Mouse (Mus musculus): ENCODE results near the gene Lrrc34. TPM values are rescaled to one million over a fixed set of nuclear protein-coding genes. Genes with fewer than 3 reads are reported as not detected.

Gene Lrrc34
- polyA plus RNA-seq (2015; fragmentation: Nextera tagmentation; extraction: Ambion mirVana): 1.8 and 2.4 TPM in 2 replicates

DNA sequence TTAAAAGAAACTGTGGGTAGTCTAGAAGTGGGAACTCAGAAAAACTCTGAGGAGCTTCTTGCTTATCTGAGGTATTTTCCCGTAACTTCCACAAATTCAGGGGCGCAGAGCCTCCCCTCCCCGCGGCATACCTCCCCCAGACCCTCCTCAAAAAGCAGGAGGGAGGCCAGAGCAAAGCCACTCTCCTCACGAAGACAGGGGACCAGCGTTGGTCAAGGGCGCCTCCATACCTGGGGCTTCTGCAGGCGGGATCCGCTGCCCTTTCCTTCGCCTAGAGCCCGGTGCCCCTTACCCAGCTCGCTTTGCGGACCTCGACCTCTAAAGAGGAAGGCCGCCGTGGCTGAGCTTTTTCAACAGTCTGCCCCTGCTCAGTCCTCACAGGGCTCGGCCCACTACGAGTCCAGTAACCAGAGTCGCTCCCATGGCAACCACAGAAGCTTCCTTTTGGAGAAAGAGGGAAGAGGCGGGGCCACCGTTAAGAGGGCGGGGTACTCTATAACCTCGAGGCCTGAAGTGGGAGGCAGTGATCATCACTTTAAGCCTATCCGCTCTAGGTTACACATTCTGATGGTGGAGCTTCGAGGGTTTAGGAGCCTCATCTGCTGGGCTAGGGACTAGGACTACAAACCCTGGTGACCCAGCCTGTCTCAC, at the start of gene Lrrc34:
Gene Lrrc34 (minus strand): TSS at position 430 of the 651 bp plus-strand sequence.
- Histone ChIP-seq H3K27ac (no peak within 1 kb of the TSS), H3K9me3 (no peaks in the 10 kb centered on the region), H3K36me3 (no peaks in the 10 kb centered on the region), H3K4me2 (peak within 1 kb of the TSS; percentile 62), H3K4me1 (replicated peaks) (peaks cover 17% of the 10 kb centered on the region), H3K27me3 (peaks cover 47% of the 10 kb centered on the region), H3K9ac (peak within 1 kb of the TSS; percentile 63), H3K4me3 (peak within 1 kb of the TSS; percentile 40)
- peak; percentile 86 for ATAC-seq (ENCODE audit: low FRiP score)
- WGBS: 2% methylated on average over 25 of the region's 25 CpGs

DNA sequence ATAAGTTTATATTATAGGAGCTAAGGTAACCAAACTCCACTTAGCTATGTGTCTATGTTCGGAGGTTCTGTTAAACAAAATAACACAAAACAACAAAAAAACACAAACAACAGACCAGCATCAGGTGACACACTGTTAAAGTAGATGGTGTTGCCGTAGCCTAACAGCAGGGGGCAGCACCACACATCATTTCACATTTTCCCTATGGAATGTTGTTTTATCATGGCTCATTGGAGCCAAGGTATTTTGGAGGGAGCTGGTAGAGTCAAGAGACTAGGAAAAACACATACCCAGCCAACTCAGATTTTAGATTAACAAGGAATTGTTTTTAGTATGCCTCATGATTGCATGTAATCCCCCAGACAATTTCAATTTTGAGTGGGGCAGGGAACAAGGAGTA, 48.7 kb upstream of the Lrrc34 start:
- ATAC-seq (ENCODE audit: low FRiP score): no peak
- no peak overlapping the region for H3K27ac ChIP-seq
- 15% methylated on average over 2 of the region's 2 CpGs for whole genome bisulfite sequencing
- no peaks in the 10 kb centered on the region for H3K4me1 ChIP-seq (replicated peaks)
- no peaks in the 10 kb centered on the region for H3K36me3 ChIP-seq
- no peak overlapping the region for H3K9ac ChIP-seq
- no peak overlapping the region for H3K4me3 ChIP-seq
- H3K27me3 ChIP-seq: no peaks in the 10 kb centered on the region
- H3K4me2 ChIP-seq: no peak overlapping the region
- H3K9me3 ChIP-seq: no peaks in the 10 kb centered on the region

DNA sequence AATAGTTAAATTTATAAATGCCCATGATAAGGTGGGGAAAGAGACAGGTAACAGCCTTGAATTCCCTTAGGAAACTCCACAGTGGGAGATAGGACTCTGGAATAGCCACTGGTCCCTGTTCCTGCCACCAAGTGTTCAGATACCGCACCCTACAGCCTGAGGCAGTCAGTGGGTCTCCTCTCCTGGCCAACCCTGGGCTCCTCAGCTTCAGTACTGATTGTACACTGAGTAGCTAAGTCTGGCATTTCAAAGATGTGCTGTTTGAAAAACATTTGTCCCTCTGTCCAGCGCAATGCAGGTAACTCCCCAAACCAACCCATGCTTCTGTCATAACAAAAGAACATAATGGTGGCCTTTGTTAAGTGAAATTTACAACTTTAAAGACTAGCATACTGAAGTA, 48.0 kb upstream of the Lrrc34 start:
- no peaks in the 10 kb centered on the region for H3K9me3 ChIP-seq
- no peak overlapping the region for H3K27ac ChIP-seq
- no peaks in the 10 kb centered on the region for H3K27me3 ChIP-seq
- H3K4me1 ChIP-seq (replicated peaks): no peaks in the 10 kb centered on the region
- H3K4me2 ChIP-seq: no peak overlapping the region
- 100% methylated on average over 2 of the region's 2 CpGs for WGBS
- no peaks in the 10 kb centered on the region for H3K36me3 ChIP-seq
- no peak for ATAC-seq (ENCODE audit: low FRiP score)
- H3K9ac ChIP-seq: no peak overlapping the region
- no peak overlapping the region for H3K4me3 ChIP-seq

DNA sequence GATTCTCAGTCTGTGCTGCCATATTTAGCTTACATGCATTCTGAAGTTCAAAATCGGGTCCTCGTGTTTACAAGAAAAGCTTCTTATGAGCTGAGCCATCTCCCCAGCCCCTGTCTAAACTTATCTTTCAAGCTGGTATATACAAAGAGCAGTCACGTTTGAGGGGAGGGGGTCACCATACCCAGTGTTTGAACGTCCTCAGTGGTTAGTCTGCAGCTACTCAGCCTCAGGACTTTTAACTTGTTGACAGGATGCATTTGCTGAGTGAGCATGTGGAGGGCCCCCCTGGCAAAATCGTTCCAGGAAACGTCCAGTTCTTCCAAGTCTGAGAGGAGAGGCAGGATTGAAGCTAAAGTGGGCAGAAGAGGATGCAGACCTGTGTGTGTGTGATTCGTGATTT, 43.3 kb upstream of the Lrrc34 start:
- no peak for ATAC-seq (ENCODE audit: low FRiP score)
- 80% methylated on average over 7 of the region's 7 CpGs for WGBS
- H3K4me1 ChIP-seq (replicated peaks): no peaks in the 10 kb centered on the region
- H3K27me3 ChIP-seq: no peaks in the 10 kb centered on the region
- H3K9ac ChIP-seq: no peak overlapping the region
- no peak overlapping the region for H3K4me2 ChIP-seq
- H3K36me3 ChIP-seq: no peaks in the 10 kb centered on the region
- no peak overlapping the region for H3K4me3 ChIP-seq
- no peaks in the 10 kb centered on the region for H3K9me3 ChIP-seq
- H3K27ac ChIP-seq: no peak overlapping the region

DNA sequence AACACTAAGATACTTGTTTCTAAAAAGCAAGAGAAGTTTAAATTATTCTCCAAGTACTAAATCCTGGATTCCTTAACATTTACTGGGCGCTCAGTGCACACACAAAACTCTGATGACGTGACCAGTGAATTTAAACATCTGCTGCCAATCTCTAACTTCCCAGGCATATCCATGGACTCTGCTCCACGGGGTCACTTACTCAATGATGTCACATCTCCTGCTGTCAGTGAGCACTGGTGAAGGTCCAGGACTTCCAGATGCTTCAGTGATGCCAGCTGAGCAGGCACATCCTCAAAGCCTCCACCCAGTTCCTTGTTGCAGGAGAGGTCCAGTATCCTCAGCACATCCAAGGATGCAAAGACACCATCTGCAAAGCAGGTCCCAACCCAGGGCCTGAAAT, 39.5 kb upstream of the Lrrc34 start:
- no peak for ATAC-seq (ENCODE audit: low FRiP score)
- Histone ChIP-seq H3K4me2 (no peak overlapping the region), H3K9me3 (no peaks in the 10 kb centered on the region), H3K4me3 (no peak overlapping the region), H3K36me3 (no peaks in the 10 kb centered on the region), H3K4me1 (replicated peaks) (no peaks in the 10 kb centered on the region), H3K27ac (no peak overlapping the region), H3K27me3 (no peaks in the 10 kb centered on the region), H3K9ac (no peak overlapping the region)
- 86% methylated on average over 3 of the region's 3 CpGs for WGBS

DNA sequence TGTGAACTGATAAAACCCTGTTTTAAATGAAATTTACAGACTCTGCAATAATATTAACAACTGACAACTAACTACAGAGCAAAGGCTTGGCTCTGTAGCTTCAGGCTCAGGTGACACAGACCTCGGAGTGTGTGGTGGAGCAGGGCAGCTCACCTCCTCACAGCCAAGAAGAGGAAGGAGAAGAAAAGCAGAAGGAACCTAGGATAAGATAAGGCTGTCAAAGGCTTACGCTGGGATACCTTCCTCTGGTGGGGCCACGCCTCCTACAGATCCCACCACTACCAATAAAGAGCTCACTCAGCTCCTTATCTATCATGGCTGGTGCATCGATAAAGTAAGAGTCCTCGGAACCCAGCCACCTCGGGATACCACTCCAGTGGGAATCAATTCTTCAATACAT, 35.5 kb upstream of the Lrrc34 start:
- ATAC-seq (ENCODE audit: low FRiP score): no peak

DNA sequence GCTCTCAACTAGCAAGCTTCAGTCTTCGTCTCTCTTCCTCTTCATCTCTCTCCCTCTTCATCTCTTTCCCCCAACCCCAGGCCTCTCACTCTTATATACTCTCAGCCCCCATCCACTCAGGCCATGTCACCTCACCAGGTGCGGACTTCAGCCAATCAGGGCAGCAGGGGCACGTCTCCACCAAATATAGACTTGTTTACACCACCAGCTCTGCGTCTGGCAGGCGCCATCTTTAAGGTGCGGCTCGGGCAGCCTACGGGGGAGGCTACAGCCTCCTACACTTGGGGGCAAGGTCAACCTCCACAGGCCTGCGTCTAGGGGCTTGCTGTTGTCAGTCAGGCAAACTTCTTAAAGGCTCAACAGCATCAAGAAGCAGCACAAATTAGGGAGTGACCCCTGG, 10.8 kb upstream of the Lrrc34 start:
- H3K27me3 ChIP-seq: no peaks in the 10 kb centered on the region
- no peak overlapping the region for H3K9ac ChIP-seq
- no peak for ATAC-seq (ENCODE audit: low FRiP score)
- H3K4me3 ChIP-seq: no peak overlapping the region
- no peaks in the 10 kb centered on the region for H3K4me1 ChIP-seq (replicated peaks)
- 88% methylated on average over 9 of the region's 9 CpGs for WGBS
- H3K27ac ChIP-seq: no peak overlapping the region
- H3K4me2 ChIP-seq: no peak overlapping the region
- H3K36me3 ChIP-seq: no peaks in the 10 kb centered on the region
- H3K9me3 ChIP-seq: no peaks in the 10 kb centered on the region

More for the DNA sequence above, 35.5 kb upstream of the Lrrc34 start:
- Histone ChIP-seq H3K27me3 (no peaks in the 10 kb centered on the region), H3K36me3 (no peaks in the 10 kb centered on the region), H3K4me2 (no peak overlapping the region), H3K4me3 (no peak overlapping the region), H3K9ac (no peak overlapping the region), H3K27ac (no peak overlapping the region), H3K4me1 (replicated peaks) (no peaks in the 10 kb centered on the region), H3K9me3 (no peaks in the 10 kb centered on the region)
- WGBS: 83% methylated on average over 6 of the region's 6 CpGs

DNA sequence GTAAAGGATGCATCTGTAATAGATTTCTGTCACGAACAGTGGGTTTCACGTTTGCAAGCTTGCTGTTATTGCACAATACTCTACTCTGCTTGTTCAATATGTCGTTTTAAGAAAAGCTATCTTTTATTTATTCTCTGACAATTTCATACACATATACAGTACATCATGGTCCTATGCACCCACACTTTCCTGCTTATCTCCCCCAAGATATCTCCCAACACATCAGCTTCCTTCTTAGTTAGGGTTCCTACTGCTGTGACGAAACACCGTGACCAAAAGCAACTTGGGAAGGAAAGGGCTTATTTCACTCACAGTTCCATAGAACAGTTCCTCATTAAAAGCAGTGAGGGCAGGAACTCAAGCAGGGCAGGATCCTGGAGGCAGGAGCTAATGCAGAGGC, 8.3 kb upstream of the Lrrc34 start:
- H3K27ac ChIP-seq: no peak overlapping the region
- H3K27me3 ChIP-seq: peaks cover 10% of the 10 kb centered on the region
- H3K4me3 ChIP-seq: no peak overlapping the region
- WGBS: 92% methylated on average over 5 of the region's 5 CpGs
- no peaks in the 10 kb centered on the region for H3K9me3 ChIP-seq
- 0 out of 2 replicates have a peak, but pooled peaks cover under 1% of the 10 kb centered on the region for H3K4me1 ChIP-seq (replicated peaks)
- H3K36me3 ChIP-seq: no peaks in the 10 kb centered on the region
- no peak overlapping the region for H3K4me2 ChIP-seq
- H3K9ac ChIP-seq: no peak overlapping the region
- ATAC-seq (ENCODE audit: low FRiP score): no peak

DNA sequence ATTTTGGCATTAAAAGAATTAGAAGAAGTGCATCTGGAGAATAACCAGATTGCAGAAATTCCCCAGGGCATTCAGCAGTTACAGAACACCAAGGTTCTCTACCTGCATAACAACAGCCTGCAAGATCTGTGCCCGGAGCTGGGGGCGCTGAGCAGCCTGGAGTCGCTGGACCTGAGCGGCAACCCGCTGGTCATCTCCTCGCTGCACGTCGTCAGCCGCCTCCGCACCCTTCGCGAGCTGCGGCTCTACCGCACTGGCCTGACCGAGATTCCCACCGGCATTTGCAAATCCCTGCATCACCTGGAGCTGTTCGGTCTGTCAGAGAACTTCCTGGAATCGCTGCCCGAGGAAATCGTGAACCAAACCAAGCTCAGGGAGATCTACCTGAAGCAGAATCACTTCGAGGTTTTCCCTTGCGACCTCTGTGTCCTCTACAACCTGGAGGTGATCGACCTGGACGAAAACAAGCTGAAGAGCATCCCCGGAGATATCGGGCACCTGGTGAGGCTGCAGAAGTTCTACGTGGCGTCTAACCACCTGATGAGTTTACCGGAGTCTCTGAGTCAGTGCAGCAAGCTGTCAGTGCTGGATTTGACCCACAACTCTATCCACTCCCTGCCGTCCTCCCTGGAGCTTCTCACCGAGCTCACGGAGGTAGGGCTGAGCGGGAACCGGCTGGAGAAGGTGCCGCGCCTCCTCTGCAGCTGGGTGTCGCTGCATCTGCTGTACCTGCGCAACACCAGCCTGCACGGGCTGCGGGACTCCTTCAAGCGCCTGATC, 2.6 kb upstream of the Lrrc34 start:
- H3K4me2 ChIP-seq: peak overlapping the region; percentile 86
- H3K27me3 ChIP-seq: peaks cover 47% of the 10 kb centered on the region
- WGBS: under 1% methylated on average over 41 of the region's 41 CpGs
- peak; percentile 81 for ATAC-seq (ENCODE audit: low FRiP score)
- peak overlapping the region; percentile 47 for H3K4me3 ChIP-seq
- peak overlapping the region; percentile 66 for H3K9ac ChIP-seq
- peaks cover 17% of the 10 kb centered on the region for H3K4me1 ChIP-seq (replicated peaks)
- no peaks in the 10 kb centered on the region for H3K36me3 ChIP-seq
- H3K27ac ChIP-seq: no peak overlapping the region
- H3K9me3 ChIP-seq: no peaks in the 10 kb centered on the region

DNA sequence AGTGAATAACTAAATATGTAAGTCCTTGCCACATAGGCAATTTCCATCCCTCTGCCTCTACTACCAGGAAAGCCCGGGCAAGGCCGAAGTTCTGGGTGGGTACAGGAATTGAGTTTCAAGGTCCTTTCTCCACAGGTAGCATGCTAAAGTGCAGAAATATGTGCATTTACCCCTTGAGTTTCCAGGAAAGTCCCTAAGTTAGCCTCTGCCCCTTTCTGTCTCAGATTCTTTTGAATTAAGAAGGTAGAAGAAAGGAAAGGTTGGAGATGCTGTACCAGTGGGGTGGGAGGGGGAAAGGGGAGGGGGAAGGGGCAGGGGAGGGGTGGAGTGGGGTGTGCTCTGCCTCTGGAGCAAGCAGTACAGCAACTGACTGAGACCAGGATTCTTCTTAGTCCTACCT, 797 bp upstream of the Lrrc34 start:
- no peak for ATAC-seq (ENCODE audit: low FRiP score)
- 89% methylated on average over 2 of the region's 2 CpGs for WGBS
- no peak overlapping the region for H3K27ac ChIP-seq
- H3K9ac ChIP-seq: no peak overlapping the region
- H3K4me3 ChIP-seq: no peak overlapping the region
- peaks cover 47% of the 10 kb centered on the region for H3K27me3 ChIP-seq
- H3K4me2 ChIP-seq: no peak overlapping the region
- no peaks in the 10 kb centered on the region for H3K36me3 ChIP-seq
- peaks cover 17% of the 10 kb centered on the region for H3K4me1 ChIP-seq (replicated peaks)
- H3K9me3 ChIP-seq: no peaks in the 10 kb centered on the region

DNA sequence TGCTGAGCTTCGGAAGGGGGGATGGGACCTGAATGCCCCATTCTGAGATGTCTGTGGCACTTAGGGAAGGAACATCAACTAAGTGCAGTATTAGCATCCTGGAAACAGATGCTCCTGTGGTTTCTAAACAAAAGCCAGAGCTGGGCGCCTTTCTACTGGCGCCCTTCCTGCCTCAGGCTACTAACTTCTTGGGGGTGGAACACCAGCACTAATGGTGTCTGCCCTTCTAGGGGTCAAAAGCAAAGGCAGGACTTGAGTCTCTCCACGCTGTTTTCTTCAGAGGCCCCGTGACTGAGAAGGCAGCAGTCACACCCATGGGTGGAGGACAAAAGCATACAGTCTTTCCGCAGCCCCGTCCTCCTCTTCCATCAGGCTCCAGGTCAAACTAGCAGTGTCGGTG, 908 bp downstream of the Lrrc34 start:
- H3K27ac ChIP-seq: no peak overlapping the region
- H3K4me3 ChIP-seq: no peak overlapping the region
- H3K9me3 ChIP-seq: no peaks in the 10 kb centered on the region
- H3K4me2 ChIP-seq: no peak overlapping the region
- WGBS: 49% methylated on average over 8 of the region's 8 CpGs
- no peaks in the 10 kb centered on the region for H3K36me3 ChIP-seq
- peaks cover 17% of the 10 kb centered on the region for H3K4me1 ChIP-seq (replicated peaks)
- ATAC-seq (ENCODE audit: low FRiP score): no peak
- peaks cover 46% of the 10 kb centered on the region for H3K27me3 ChIP-seq
- no peak overlapping the region for H3K9ac ChIP-seq

DNA sequence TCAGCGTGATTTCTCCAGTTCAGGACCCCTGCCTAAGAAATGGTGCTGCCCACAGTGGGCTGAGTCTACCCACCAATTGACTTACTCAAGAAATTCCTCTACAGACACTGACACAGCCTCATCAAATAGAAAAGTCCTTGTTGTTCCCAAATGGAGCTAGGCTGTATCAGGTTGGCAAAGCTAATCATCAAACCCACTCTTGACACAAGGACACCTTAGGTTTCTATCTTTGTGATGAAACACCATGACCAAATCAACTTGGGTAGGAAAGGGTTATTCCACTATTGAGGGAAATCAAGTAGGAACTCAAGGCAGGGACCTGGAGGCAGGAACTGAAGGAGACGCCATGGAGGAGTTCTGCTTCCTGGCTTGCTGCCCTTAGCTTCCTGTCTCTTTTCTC, 3.5 kb downstream of the Lrrc34 start, which contains the start of gene Lrriq4:
Gene Lrriq4 (plus strand): TSS at position 301 of the 400 bp plus-strand sequence.
- Histone ChIP-seq H3K9me3 (no peaks in the 10 kb centered on the region), H3K27me3 (peaks cover 20% of the 10 kb centered on the region), H3K9ac (no peak within 1 kb of the TSS), H3K4me3 (no peak within 1 kb of the TSS), H3K36me3 (no peaks in the 10 kb centered on the region), H3K4me2 (no peak within 1 kb of the TSS), H3K27ac (no peak within 1 kb of the TSS), H3K4me1 (replicated peaks) (peaks cover 5% of the 10 kb centered on the region)
- ATAC-seq (ENCODE audit: low FRiP score): no peak
- WGBS: 81% methylated on average over 2 of the region's 2 CpGs

DNA sequence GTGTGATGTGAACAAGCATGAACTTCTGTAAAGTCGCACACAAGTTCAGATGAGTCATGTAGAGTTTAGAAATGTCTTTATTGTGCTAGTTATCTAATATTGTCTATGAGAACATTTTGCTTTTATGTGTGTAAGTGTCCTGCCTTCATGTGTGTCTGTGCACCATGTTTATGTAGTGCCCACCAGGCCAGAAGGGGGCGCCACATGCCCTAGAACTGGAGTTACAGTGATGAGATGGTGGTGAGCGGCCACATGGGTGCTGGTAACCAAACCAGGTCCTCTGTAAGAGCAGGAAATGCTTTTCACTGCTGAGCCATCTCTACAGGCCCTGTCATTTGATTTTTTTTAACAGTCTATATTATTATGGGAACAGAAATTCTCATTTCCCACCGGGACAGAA, 12.0 kb downstream of the Lrrc34 start:
- WGBS: 88% methylated on average over 4 of the region's 4 CpGs
- no peaks in the 10 kb centered on the region for H3K27me3 ChIP-seq
- no peaks in the 10 kb centered on the region for H3K36me3 ChIP-seq
- no peaks in the 10 kb centered on the region for H3K4me1 ChIP-seq (replicated peaks)
- no peak overlapping the region for H3K4me3 ChIP-seq
- H3K9ac ChIP-seq: no peak overlapping the region
- no peaks in the 10 kb centered on the region for H3K9me3 ChIP-seq
- ATAC-seq (ENCODE audit: low FRiP score): no peak
- no peak overlapping the region for H3K4me2 ChIP-seq
- no peak overlapping the region for H3K27ac ChIP-seq

Measured in hindbrain, embryonic 13.5 days (tissue).